Mouse (Mus musculus) B cell, adult 2 months (primary cell): ENCODE data around the gene Arhgef3.

Experiments
- DNase-seq, 2 experiments: peaks; one replicate each; pipeline ENCODE4 v3.0.0; 2022

Gene Arhgef3

GRCm38 (mm10) chr14:27389722-27390121, 275.0 kb downstream of the Arhgef3 start:
- DNase-seq: no peak

- DNase-seq: no peak
Measured at GRCm38 (mm10) chr14:27390663-27391062, 276.0 kb downstream of the Arhgef3 start.

GRCm38 (mm10) chr14:27391776-27392308, 277.1 kb downstream of the Arhgef3 start:
- no peak for DNase-seq

GRCm38 (mm10) chr14:27392660-27393059, 278.0 kb downstream of the Arhgef3 start:
- DNase-seq: no peak

GRCm38 (mm10) chr14:27393806-27394205, 279.1 kb downstream of the Arhgef3 start:
- DNase-seq: no peak

- DNase-seq: no peak
Measured at GRCm38 (mm10) chr14:27396424-27396823, 281.7 kb downstream of the Arhgef3 start.

GRCm38 (mm10) chr14:27397526-27397925, 282.8 kb downstream of the Arhgef3 start:
- peak; percentile 51 to 62 for DNase-seq

GRCm38 (mm10) chr14:27400495-27400894, 285.8 kb downstream of the Arhgef3 start:
- no peak for DNase-seq

- DNase-seq: no peak
Measured at GRCm38 (mm10) chr14:27401717-27402278, 287.1 kb downstream of the Arhgef3 start.

- peak; percentile 43 to 45 for DNase-seq
Measured at GRCm38 (mm10) chr14:27402332-27403250, 287.9 kb downstream of the Arhgef3 start.

GRCm38 (mm10) chr14:27405452-27405851, 290.8 kb downstream of the Arhgef3 start:
- peak; percentile 74 to 75 for DNase-seq

- DNase-seq: no peak
Measured at GRCm38 (mm10) chr14:27405947-27406346, 291.2 kb downstream of the Arhgef3 start.

GRCm38 (mm10) chr14:27408240-27408639, 293.5 kb downstream of the Arhgef3 start:
- DNase-seq: no peak

GRCm38 (mm10) chr14:27409662-27410061, 295.0 kb downstream of the Arhgef3 start:
- no peak for DNase-seq

GRCm38 (mm10) chr14:27411492-27411891, 296.8 kb downstream of the Arhgef3 start:
- DNase-seq: no peak

GRCm38 (mm10) chr14:27412699-27413098, 298.0 kb downstream of the Arhgef3 start:
- DNase-seq: no peak

GRCm38 (mm10) chr14:27413961-27414360, 299.3 kb downstream of the Arhgef3 start:
- DNase-seq: peak; percentile 59 to 66

- DNase-seq: no peak
Measured at GRCm38 (mm10) chr14:27420816-27421215, 306.1 kb downstream of the Arhgef3 start.

GRCm38 (mm10) chr14:27422301-27422700, 307.6 kb downstream of the Arhgef3 start:
- no peak for DNase-seq

GRCm38 (mm10) chr14:27428573-27428972, 313.9 kb downstream of the Arhgef3 start, which contains the start of gene Fam208a:
Fam208a (plus strand) TSS chr14:27428834.
- peak; percentile 95 for DNase-seq

GRCm38 (mm10) chr14:27428973-27429711, 314.4 kb downstream of the Arhgef3 start:
- DNase-seq: peak; percentile 80

GRCm38 (mm10) chr14:27430280-27430679, 315.6 kb downstream of the Arhgef3 start:
- no peak for DNase-seq

GRCm38 (mm10) chr14:27432064-27432463, 317.4 kb downstream of the Arhgef3 start:
- DNase-seq: no peak
